23 mouse cellular contexts compared by ENCODE assay signal in genomic region chr2:42540172-42540571, GRCm38 (mm10).
"Had no signal": no experiment of that assay in that cellular context is flagged by ENCODE, and none has a peak within 500 bp of the region (broad histone marks: within the 10 kb centered on the region; RNA-seq: fewer than 3 reads in every experiment).

No protein-coding gene starts in this region.

- H3K36me3 ChIP-seq: heart, embryonic 10.5 days; heart, embryonic 12.5 days; hindbrain, embryonic 13.5 days; hindbrain, embryonic 15.5 days; limb, embryonic 13.5 days; limb, embryonic 15.5 days; liver, embryonic 13.5 days; liver, embryonic 15.5 days had no signal

- H3K4me2 ChIP-seq: heart, embryonic 12.5 days; hindbrain, embryonic 13.5 days; hindbrain, embryonic 15.5 days; limb, embryonic 13.5 days; limb, embryonic 15.5 days; liver, embryonic 13.5 days; liver, embryonic 15.5 days had no signal

- H3K4me1 ChIP-seq: heart, embryonic 10.5 days; heart, embryonic 12.5 days; hindbrain, embryonic 13.5 days; hindbrain, embryonic 15.5 days; limb, embryonic 13.5 days; limb, embryonic 15.5 days; liver, embryonic 13.5 days; liver, embryonic 15.5 days had no signal

- H3K27ac ChIP-seq: heart, embryonic 10.5 days; hindbrain, embryonic 13.5 days; hindbrain, embryonic 15.5 days; hindbrain, postnatal 0 days; layer of hippocampus, adult 2 months; limb, embryonic 13.5 days; limb, embryonic 15.5 days; liver, embryonic 13.5 days; liver, embryonic 15.5 days had no signal

- H3K4me3 ChIP-seq: heart, embryonic 10.5 days; heart, embryonic 12.5 days; hindbrain, embryonic 13.5 days; hindbrain, embryonic 15.5 days; layer of hippocampus, adult 2 months; limb, embryonic 13.5 days; limb, embryonic 15.5 days; liver, embryonic 13.5 days; liver, embryonic 15.5 days had no signal

- ATAC-seq: hindbrain, postnatal 0 days had no signal

- H3K27me3 ChIP-seq: heart, embryonic 12.5 days; hindbrain, embryonic 13.5 days; hindbrain, embryonic 15.5 days; limb, embryonic 13.5 days; limb, embryonic 15.5 days; liver, embryonic 13.5 days; liver, embryonic 15.5 days had no signal

- DNase-seq: gastrocnemius, postnatal 14 days; gastrocnemius, postnatal 36 days; heart, adult 18-20 months; heart, postnatal 10 days; heart, postnatal 36 days; kidney, adult 18-20 months; kidney, adult 8-10 months; kidney, postnatal 10 days; kidney, postnatal 25 days; kidney, postnatal 4 days; layer of hippocampus, adult 9-11 months; layer of hippocampus, postnatal 36 days; left cerebral cortex, postnatal 4 days; liver, embryonic 13.5 days had no signal

- H3K9me3 ChIP-seq: heart, embryonic 10.5 days; heart, embryonic 12.5 days; hindbrain, embryonic 13.5 days; hindbrain, embryonic 15.5 days; limb, embryonic 13.5 days; limb, embryonic 15.5 days; liver, embryonic 13.5 days; liver, embryonic 15.5 days had no signal

- H3K9ac ChIP-seq: heart, embryonic 12.5 days; hindbrain, embryonic 13.5 days; hindbrain, embryonic 15.5 days; limb, embryonic 13.5 days; limb, embryonic 15.5 days; liver, embryonic 13.5 days; liver, embryonic 15.5 days had no signal
